Mouse (Mus musculus): ENCODE measurements at regions not wholly inside any gene's neighbourhood (a gene's known extent, or its start where the extent isn't known, plus 50 kb on each side); places are given as distances from the start of the nearest gene placed in this dataset.

- no peaks in the 10 kb centered on the region for H3K36me3 ChIP-seq
- H3K4me1 ChIP-seq (replicated peaks) = no peaks in the 10 kb centered on the region
- H3K4me2 ChIP-seq = no peak overlapping the region
- no peak overlapping the region for H3K27ac ChIP-seq (replicated peaks)
- no peak for ATAC-seq (ENCODE audit: low read depth)
- no peaks in the 10 kb centered on the region for H3K9me3 ChIP-seq
- no peak overlapping the region for H3K9ac ChIP-seq
- no peak overlapping the region for H3K4me3 ChIP-seq
- 52% methylated on average over 2 of the region's 2 CpGs for WGBS
- no peaks in the 10 kb centered on the region for H3K27me3 ChIP-seq
Observed at GRCm38 (mm10) chr2:132472126-132472525, 86.9 kb upstream of the Prokr2 start.

- ATAC-seq (ENCODE audit: low read depth) = no peak
- no peak overlapping the region for H3K4me2 ChIP-seq
- H3K4me3 ChIP-seq = no peak overlapping the region
- no peaks in the 10 kb centered on the region for H3K4me1 ChIP-seq (replicated peaks)
- H3K27me3 ChIP-seq = no peaks in the 10 kb centered on the region
- no peaks in the 10 kb centered on the region for H3K36me3 ChIP-seq
- no peaks in the 10 kb centered on the region for H3K9me3 ChIP-seq
- no peak overlapping the region for H3K9ac ChIP-seq
- WGBS = 82% methylated on average over 9 of the region's 9 CpGs
- H3K27ac ChIP-seq (replicated peaks) = no peak overlapping the region
Observed at GRCm38 (mm10) chr2:132468957-132469642, 83.9 kb upstream of the Prokr2 start.

- no peak for ATAC-seq (ENCODE audit: low read depth)
- no peaks in the 10 kb centered on the region for H3K27me3 ChIP-seq
- no peak overlapping the region for H3K27ac ChIP-seq (replicated peaks)
- H3K9me3 ChIP-seq = no peaks in the 10 kb centered on the region
- no peaks in the 10 kb centered on the region for H3K4me1 ChIP-seq (replicated peaks)
- 96% methylated on average over 1 of the region's 1 CpGs for WGBS
- H3K4me2 ChIP-seq = no peak overlapping the region
- H3K9ac ChIP-seq = no peak overlapping the region
- H3K4me3 ChIP-seq = no peak overlapping the region
- H3K36me3 ChIP-seq = no peaks in the 10 kb centered on the region
Observed at GRCm38 (mm10) chr2:132455029-132455428, 69.8 kb upstream of the Prokr2 start.

GRCm38 (mm10) chr2:132449347-132449746 is 64.1 kb upstream of the Prokr2 start:
- WGBS = 69% methylated on average over 4 of the region's 4 CpGs
- no peak for ATAC-seq (ENCODE audit: low read depth)
- Histone ChIP-seq H3K9me3 (no peaks in the 10 kb centered on the region), H3K4me1 (replicated peaks) (peaks cover 25% of the 10 kb centered on the region), H3K4me2 (no peak overlapping the region), H3K36me3 (no peaks in the 10 kb centered on the region), H3K4me3 (no peak overlapping the region), H3K27me3 (no peaks in the 10 kb centered on the region), H3K9ac (no peak overlapping the region), H3K27ac (replicated peaks) (no peak overlapping the region)

GRCm38 (mm10) chr2:132447826-132448225 is 62.6 kb upstream of the Prokr2 start:
- WGBS = 59% methylated on average over 3 of the region's 3 CpGs
- Histone ChIP-seq H3K9ac (no peak overlapping the region), H3K4me3 (no peak overlapping the region), H3K4me2 (no peak overlapping the region), H3K36me3 (no peaks in the 10 kb centered on the region), H3K27me3 (no peaks in the 10 kb centered on the region), H3K9me3 (no peaks in the 10 kb centered on the region), H3K4me1 (replicated peaks) (peaks cover 27% of the 10 kb centered on the region), H3K27ac (replicated peaks) (no peak overlapping the region)
- ATAC-seq (ENCODE audit: low read depth) = no peak

GRCm38 (mm10) chr2:132446019-132446418 is 60.8 kb upstream of the Prokr2 start:
- peaks cover 27% of the 10 kb centered on the region for H3K4me1 ChIP-seq (replicated peaks)
- H3K9me3 ChIP-seq = no peaks in the 10 kb centered on the region
- no peaks in the 10 kb centered on the region for H3K36me3 ChIP-seq
- H3K27ac ChIP-seq (replicated peaks) = no peak overlapping the region
- H3K27me3 ChIP-seq = no peaks in the 10 kb centered on the region
- H3K4me3 ChIP-seq = no peak overlapping the region
- H3K4me2 ChIP-seq = no peak overlapping the region
- H3K9ac ChIP-seq = no peak overlapping the region
- ATAC-seq (ENCODE audit: low read depth) = no peak
- 26% methylated on average over 3 of the region's 3 CpGs for WGBS

- no peaks in the 10 kb centered on the region for H3K27me3 ChIP-seq
- peak; percentile 74 for ATAC-seq (ENCODE audit: low read depth)
- no peaks in the 10 kb centered on the region for H3K9me3 ChIP-seq
- no peak overlapping the region for H3K4me3 ChIP-seq
- no peak overlapping the region for H3K4me2 ChIP-seq
- no peaks in the 10 kb centered on the region for H3K36me3 ChIP-seq
- 18% methylated on average over 11 of the region's 11 CpGs for WGBS
- no peak overlapping the region for H3K9ac ChIP-seq
- peaks cover 27% of the 10 kb centered on the region for H3K4me1 ChIP-seq (replicated peaks)
- H3K27ac ChIP-seq (replicated peaks) = peak overlapping the region; percentile 59
Observed at GRCm38 (mm10) chr2:132444442-132445161, 59.4 kb upstream of the Prokr2 start.

Measured in neural tube, embryonic 13.5 days (tissue).